Mouse (Mus musculus): ENCODE data around the gene Thrb.
A peak's percentile ranks its signal among the peaks of the same experiment; 100 is the strongest.
"Not testable (repeated sequence)": the region's sequence is repeated elsewhere in the genome, so short reads cannot be mapped to it uniquely, and the experiment has no call there.

The Thrb gene

DNA sequence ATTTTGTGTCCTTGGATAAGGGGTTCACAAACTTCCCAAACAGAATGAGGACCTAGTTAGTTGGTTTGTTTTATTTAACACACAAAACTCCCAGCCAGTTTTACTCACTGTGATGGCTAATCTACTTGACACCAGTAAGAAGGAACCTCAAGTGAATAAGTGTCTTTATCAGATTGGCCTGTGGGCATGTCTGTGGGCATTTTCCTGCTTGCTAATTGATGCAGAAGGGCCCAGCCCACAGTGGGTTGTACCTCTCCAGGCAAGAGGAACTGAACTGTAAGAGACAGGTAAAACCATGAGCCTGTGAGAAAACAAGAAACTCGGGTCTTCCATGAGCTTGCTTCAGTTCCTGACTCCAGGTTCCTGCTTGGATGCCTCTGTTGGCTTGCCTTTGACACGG is 215.9 kb downstream of the Thrb start:
- no peak for DNase-seq (ENCODE audit: low spot score in 2 of 2)

DNA sequence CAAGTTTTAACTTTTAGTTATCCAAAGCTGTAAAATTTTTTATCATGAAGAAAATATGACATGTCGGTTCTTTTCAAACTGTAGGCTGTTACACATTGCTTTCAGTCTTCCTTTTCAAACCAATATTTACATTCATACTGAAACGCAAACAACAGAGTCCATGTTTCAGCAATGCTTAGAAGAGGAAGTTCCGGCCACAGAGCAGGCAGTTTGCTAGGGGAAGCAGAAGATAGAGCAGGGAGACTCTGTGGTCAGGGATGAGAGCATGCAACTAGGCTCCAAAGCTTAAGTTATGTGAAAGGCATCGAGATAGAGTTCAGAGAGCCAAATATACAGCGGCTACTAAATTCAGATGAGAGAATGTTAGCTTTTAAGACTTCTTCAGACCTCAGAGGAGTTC is 219.4 kb downstream of the Thrb start:
- DNase-seq (ENCODE audit: low spot score in 2 of 2): no peak

DNA sequence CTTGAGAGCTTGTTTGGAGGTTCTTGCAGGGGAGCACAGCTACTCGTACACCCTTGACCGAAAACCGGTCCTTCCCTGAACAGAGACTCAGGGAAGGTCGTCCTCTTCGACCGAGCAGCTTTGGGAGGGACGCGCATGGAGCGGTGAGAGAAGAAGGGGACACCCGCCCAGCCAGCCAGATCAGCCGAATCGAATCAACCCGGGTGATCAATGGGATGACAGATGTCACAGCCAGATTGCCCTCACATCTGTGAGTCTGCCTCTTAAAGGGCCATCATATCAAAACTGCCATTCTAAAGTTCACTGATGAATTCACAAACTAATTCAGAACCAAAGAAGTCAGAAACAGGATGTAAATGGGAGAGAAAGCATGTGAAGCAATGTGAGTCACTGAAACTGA is 224.8 kb downstream of the Thrb start:
- DNase-seq (ENCODE audit: low spot score in 2 of 2): no peak

DNA sequence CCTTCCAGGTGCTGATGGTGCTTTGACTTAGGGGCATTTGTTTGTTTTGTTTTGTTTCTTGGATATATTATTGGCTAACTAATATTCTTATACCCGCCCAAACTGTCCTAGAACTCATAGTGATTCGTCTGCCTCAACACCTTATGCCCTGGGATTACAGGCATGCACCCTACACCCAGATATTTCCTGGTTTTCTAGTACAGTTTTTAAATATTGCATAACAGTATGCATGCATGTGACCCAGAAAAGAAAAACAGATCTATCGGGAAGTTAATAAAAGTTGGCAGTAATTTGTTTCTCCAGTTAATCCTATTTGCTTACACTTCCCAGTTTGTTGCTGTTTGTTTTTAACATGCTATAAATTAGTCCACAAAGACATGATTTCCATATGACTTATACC is 225.3 kb downstream of the Thrb start:
- DNase-seq (ENCODE audit: low spot score in 2 of 2): no peak

DNA sequence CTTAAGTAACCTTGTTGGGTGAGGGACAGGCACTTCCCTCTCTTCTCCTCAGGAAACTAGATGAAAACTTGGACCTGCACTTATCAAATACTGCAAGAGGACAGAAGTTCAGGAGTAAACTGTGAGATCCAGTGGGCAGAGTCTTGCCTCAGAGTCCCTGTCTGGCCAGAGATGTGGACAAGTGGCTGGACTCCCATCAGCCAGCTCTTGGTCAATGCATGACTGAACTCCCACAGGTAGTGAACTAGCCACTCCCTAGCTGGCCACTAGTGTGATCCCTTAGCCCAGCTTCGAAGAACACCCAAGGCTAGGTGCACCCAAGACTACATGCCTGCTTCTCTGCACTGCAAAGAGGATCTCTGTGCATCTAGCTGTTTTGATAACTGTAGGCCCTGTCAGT is 234.7 kb downstream of the Thrb start:
- no peak for DNase-seq (ENCODE audit: low spot score in 2 of 2)

DNA sequence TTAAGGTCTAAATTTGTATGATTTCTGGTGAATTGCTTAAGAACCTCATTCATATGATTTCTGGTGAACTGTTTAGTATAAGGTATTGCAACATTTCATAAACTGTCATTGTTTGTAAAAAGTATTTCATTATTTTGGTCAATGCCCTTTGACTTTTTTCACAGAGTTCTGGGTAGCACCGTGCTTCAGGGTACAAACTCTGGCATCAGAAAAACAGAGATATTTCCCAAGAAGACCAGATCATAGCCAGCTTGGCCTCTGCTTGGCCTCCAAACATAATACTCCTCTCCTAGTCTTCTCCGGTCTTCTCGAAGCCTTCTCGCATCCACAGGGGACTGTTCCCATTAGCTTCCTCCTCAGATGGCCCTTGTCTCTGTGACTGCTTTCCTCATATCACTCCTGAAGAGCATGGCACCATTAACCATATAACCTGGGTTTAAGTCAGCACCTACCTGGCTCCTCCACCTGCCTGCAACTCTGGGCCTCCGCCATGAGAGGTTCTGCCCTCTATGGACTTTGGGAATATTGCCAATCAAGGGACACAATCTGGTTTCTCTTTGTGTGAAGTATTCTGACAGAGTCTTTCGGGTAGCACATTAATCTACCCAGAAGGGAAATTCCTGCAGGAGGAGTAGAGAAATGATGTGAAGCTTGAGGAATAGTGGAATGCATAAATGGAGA is 239.8 kb downstream of the Thrb start:
- DNase-seq (ENCODE audit: low spot score in 2 of 2): no peak

DNA sequence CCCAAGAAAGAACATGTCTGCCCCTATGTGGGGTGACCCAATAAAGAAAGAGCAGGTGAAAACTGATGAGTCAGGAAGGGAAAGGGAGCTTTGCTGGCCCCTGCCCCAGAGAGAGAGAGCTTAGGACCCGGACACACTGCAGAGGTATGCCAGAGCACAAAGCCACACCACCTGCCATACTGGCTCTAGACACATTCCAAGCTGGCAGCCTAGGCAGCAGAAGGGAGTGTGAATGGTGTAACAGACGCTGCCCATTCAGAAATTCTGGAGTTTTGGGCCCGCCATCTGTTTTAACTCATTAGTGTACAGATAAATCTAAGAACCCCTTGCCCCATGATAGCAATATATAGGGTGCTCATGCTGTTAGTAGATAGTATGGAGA is 240.3 kb downstream of the Thrb start:
- DNase-seq (ENCODE audit: low spot score in 2 of 2): no peak

DNA sequence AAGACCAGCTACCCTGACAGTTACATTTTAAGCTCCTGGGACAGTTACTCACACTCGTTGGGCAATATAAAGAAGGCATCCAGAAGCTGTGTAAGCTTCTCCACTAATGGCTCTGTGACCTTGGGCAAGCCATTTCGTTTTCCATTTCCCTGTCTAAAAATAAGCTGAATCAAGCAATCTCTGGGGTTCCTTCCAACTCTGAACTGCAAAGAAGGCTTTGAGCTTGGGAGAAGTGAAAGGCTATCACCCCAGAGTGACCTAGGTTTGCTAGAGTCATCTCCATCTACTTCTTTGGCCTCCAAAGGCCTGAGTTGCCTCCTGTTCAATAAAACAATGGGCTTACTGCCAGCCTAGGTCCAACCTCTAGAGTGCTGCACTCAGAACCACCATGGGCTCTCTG is 242.4 kb downstream of the Thrb start:
- DNase-seq (ENCODE audit: low spot score in 2 of 2): no peak

DNA sequence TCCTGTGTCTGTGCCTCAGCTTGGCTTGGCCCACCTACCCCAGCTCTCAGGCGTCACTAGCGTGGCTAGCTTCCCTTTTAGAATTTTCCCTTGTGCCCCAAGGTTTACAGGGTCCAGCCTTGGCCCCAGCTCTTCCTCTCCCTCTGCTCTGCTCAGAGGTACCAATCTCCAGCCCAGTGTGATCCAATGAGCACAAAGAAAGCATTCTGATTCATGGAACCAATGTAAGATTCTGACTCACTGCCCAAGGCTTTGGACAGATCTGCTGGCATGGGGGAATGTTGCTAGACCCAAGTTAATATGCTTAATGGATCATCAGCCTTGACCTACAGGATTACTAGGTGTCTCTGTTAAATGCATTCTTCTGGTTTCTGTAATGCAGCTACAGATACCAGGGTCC is 243.1 kb downstream of the Thrb start:
- DNase-seq (ENCODE audit: low spot score in 2 of 2): no peak

DNA sequence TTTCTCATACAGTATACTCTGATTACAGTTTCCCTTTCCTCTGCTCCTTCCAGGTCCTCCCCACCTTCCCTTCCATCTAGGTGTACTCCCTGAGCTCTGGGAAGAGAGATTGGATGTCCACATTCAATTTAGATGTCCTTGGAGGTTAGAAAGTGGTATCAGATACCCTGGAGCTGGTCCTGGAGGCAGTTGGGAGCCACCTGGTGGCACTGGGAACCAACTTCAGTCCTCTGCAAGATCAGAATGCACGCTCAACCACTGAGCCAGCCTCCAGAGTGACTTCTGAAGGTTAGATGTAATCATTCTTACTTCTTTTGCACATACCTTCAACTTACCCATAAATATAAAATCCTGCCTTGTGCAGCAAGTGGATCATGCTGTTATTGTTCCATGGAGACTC is 244.5 kb downstream of the Thrb start:
- no peak for DNase-seq (ENCODE audit: low spot score in 2 of 2)

DNA sequence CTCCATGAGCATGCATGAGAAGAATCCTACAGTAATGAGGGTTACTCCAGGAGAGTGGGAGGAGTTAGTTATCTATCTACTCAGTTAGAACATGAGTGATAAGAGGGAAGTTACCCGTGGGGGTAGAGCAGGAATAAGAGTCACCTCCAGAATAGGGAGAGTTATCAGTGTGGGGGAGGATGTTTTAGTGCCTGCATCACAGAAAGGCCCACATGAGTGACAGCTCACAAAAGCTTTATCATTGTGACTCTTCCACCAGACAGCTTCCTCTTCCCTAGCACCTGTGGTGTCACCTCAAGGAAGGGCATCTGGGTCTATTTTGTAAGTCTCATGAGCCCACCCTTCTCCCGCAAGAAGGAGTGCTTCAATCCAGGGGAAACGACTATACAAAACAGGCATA is 245.6 kb downstream of the Thrb start:
- DNase-seq (ENCODE audit: low spot score in 2 of 2): no peak

DNA sequence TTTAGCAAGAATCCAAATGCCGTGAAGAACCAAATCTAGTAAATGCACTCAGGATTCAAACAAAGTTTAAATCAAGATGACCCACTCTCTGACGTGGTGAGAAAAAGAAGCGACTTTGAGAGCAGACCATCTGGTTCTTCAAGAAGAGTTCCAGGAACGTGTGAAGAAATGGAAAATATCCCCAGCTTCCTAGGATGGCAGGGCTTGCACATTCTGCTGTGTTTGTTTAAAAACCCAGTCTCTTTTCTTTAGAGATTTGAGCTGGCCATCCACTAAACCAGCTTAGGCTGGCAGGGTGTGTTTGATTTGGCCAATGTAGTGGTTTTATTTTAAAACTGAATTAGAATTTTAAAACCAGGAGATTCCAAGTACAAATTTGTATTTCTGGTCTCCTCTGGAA is 246.9 kb downstream of the Thrb start:
- DNase-seq (ENCODE audit: low spot score in 2 of 2): no peak

DNA sequence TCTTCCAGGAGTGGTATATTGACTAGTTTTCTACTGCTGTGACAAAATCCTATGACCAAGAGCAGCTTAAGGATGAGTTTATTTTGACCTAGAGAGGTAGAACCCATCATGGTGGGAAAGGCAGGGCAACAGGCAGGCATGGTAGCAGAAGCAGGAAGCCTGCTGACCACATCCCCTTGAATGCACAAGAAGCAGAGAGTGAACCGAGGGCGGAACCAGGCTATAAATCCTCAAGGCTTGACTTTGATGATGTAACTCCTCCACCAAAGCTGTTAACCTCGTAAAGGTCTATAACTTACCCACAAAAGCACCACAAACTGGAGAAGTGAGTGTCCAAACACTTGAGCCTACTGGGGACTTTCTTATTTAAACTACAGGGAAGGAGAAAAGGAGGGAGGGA is 251.1 kb downstream of the Thrb start:
- no peak for DNase-seq (ENCODE audit: low spot score in 2 of 2)

DNA sequence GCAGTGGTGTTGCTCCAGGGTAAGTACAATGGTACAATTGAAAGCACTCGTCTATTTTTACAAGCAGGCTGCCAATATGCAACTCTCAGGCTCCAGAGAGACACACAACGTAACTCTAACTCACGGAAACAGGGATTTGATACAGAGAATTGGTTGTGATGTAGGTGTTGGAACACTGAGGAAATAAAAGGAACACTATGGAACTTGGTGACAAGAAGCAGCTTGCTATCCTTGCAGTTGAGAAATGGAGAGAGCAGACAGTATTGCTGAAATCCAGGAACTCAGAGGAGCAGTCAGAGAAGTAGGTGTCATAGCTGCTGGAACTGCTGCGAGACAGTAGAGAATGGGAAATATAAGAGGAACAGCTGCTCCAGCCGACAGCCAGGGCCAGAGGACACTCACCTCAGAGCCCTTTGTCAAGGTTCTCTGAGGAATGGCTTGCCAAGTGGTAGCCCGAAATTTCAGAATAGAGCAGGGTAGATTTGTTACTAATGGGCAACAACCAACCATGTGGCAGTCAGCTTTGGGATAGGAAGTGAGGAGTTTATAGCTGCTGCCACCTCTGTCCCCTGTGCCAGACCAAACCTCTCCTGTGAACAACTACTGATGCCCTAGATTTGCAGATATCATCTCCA is 252.6 kb downstream of the Thrb start:
- DNase-seq (ENCODE audit: low spot score in 2 of 2): no peak

DNA sequence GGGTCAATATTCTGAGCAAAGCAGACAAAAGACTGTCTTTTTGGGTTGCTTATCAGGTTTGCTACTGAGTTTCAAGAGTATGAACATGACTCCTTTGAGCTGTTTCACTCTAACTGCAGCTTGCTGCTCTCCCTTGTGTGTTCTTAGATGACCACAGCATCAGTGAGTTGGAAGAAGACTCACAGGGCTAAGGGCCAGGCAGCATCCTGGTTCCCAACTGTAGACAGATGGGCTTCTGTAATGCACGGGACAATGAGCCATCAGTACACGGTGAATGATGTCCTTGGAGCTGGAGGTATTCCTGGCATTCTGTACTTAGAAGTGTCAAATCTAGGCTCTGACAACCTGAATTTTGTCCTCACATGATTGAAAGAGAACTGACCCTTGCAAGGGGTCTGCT is 255.5 kb downstream of the Thrb start:
- no peak for DNase-seq (ENCODE audit: low spot score in 2 of 2)

DNA sequence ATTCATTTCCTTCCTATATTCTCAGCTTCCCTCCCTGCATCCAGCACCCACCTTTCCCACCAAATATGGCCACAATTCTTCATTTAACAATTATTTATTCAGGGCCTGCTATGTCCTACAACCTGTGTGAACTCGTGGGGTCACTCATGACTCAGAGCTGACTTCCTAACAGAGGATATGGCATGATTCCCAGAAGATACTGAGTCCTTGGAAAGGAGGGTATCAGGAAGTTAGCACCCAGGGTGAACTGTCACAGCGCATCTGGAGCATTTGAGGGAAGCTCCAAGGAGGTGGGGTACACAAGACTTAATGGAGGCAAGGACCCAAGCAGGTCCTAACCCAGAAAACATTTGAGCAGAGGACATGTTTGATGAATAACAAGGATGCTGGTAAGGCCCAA is 256.6 kb downstream of the Thrb start:
- DNase-seq (ENCODE audit: low spot score in 2 of 2): no peak

DNA sequence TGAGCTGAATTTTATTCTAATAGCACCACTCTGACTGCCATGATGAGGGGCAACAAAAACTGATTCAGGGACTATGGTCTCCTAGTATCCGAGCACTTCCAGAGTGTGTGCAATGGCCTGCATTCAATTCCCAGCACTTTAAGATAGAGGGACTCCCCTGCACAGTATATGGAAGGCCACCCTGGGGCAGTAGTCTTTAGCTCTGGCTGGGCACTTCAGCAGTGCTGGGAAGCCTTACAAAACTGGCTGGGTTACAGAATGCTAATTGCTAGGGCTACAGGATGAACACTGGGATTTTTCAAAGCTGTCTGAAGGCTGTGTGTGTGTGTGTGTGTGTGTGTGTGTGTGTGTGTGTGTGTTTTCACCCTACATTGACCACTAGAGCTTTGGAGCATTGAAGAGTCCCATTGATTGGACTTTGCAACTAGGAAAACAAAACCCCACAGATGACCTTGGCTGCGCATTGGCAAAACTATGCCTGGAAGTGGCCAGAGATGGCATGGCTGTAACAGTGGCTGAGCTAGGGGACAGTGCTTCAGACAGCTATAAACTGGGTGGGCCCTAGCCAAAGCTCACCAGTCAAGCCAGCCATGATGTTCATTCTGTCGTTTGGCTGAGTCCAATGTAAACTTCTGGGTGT is 257.2 kb downstream of the Thrb start:
- no peak for DNase-seq (ENCODE audit: low spot score in 2 of 2)

DNA sequence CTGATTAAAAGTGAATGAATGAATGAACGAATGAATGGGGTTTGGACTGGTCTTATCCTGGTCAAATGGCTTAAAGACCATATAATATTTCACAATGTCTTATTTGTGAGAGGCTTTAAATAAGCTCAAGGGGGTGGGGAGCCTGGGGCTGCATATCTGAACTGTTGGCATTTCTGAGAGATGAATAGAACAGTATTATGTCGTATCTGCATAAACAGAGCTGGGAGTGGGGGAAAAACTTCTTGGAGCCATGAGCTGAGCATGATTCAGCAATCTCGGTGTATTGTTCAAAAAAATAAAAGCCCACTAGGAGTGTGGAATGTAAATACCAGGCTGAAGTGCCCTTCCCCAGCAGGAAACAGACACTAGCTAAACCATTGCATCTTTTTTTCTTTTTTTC is 257.8 kb downstream of the Thrb start:
- DNase-seq (ENCODE audit: low spot score in 2 of 2): no peak

DNA sequence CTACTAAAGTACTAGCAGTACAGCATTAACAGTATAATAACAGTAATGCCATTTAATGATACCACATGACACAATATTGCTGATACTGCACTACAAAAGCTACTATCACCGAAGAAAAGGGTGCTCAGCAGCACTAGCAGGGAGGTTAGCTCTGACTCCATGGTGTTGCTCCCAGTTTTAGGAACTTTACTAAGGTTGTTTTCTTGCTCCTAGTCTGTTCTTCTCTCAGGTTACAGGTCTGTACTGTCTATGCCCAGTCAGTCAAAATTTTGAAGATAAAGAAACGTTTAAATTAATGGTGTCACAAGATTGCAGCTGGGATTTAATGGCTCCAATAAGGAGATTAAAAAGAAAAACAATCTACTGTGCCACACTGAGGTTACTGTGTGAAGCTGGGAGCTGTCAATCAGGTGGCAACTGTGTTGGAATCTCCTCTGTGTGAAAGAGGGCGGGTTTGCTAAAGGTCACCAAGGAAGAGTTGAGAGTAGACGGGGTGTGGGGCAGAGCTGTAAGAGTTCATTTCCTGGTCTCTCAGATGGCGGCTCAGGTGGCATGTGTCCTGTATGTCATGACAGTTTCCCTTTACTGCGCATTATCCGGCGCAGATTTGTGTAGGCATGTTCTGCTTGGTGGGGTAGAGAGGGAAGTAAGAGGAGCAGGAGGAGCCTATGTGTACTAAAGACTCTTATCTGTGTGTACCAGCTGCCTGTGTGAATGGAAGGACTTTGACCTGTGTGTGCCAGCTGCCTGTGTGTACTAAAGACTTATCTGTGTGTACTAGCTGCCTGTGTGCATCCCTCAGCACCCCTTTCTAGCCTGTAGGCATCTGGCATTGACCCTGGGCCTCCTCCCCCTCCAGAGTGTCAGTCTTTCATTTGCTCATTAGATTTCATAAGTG is 263.0 kb downstream of the Thrb start:
- no peak for DNase-seq (ENCODE audit: low spot score in 2 of 2)

DNA sequence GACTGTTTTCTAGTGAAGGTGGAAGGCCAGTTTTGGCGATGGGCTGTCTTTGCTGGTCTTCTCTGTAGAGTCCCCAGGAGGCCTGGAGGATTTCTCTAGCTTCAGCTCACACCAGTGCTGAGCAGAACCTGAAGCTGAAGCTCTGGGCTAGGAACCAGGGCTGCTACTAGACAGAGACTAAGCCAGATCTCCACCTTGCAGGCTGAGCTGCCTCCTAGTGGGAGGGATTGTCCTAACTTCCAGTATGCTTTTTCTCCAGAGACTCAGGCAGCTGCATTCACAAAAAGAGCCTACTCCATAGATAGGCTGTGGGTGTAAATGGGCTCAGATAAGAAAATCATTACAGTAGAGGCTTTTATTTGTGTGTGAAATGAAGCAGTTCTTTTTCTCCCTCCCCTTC is 267.4 kb downstream of the Thrb start:
- no peak for DNase-seq (ENCODE audit: low spot score in 2 of 2)

DNA sequence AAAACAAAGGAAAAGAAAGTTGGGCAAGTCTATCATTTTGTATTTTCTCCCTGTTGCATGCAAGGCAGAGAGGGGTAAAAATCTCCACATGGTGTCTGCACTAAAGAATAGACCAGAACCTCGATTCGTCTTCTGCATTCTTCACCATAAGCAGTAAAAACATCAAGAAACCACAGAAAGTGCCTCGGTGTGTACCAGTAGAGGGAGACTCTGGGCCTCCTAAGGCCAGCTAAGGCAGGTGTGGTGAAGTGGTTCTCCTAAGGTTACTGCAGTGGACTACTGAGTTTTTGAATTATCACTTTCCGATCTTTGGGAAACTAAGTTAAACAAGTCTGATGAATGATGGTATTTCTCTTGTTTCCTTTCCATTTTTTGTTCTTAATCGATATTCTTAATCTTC is 269.5 kb downstream of the Thrb start:
- DNase-seq (ENCODE audit: low spot score in 2 of 2): peak in 1 of 2 experiments; percentile 11

DNA sequence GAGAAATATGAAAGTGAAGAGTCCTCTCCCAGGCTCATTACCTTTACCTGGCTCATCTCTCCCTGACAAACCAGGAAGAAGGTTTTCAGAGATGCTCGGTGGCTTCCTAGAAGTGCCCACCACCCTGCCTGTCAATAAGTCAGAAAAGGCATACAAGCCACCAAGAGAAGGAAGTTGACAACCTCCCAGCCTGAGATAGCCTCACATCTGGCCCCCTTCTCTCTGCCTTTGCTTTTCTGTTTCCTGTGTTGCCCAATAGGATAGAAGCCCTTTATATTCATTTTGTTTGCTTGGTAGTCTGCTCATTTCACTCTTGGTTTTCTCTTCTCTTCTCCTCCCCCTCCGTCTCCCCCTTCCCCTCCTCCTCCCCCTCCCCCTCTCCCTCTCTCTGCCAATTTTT is 273.4 kb downstream of the Thrb start:
- no peak for DNase-seq (ENCODE audit: low spot score in 2 of 2)

DNA sequence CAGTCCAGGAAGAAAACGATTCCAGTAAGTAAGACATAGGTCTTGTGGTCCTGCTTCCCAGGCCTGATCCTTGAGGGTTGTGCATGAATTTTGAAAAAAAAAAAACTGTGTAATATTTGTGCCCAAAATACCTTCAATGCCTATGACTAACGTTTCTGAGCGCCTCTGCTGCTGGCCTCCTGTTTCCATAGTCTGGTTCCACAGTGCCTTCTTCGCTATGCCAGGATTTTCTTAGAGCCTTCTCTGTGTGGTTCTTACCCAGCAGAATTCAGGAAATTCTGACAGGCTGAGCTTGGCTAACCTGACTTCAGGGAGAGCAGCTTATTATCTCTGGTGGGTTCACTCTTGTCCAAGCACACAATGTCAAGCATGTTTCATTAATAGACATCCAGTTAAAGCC is 274.7 kb downstream of the Thrb start:
- not testable (repeated sequence) for DNase-seq (ENCODE audit: low spot score in 2 of 2)
